Mouse (Mus musculus): ENCODE measurements around the gene Ltbp1. TPM values are rescaled to one million over a fixed set of nuclear protein-coding genes. Genes with fewer than 3 reads are reported as not detected.

The Ltbp1 gene
- total RNA-seq, 4 experiments from 2014 or later, result 35.7 to 46.0 (median 42.1) TPM

DNA sequence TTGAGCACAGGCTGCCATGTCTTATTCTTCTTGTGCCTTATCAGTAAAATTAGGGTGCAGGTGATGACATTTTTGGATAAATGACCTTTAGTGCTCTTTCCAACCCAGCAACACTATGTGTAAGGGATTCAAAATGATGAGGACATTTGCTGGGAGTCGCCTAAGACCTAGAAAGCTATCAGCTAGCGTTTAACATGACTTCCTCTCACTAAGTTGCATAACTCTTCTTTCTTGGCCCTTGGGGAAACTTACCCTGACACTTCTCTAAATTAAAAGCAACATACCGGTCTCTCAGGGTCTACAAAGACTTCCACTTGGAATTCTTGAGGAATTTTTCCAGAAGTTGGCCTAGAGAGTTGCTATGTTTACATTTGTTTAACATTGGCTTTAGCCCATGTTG lies 348.0 kb downstream of the Ltbp1 start:
- no peak for DNase-seq (ENCODE audit: low spot score)

DNA sequence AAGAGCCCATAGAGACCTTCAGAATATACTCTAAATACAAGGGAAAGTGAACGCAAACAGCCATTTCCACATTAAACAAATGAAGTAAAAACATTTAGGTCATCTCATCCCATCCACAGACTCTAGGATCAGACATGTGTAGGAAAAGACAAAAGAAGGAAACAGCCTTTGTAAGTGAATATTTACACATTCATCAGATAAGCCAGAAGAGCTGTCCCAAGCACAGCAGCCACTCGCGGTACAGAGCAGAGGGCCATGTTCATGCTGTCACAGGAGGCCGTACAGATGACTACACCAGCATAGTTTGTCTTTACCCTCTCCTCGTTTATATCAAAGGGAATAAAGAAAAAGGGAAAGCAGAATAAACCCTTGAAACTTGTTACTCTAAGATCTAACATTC lies 350.1 kb downstream of the Ltbp1 start:
- DNase-seq (ENCODE audit: low spot score), result no peak

DNA sequence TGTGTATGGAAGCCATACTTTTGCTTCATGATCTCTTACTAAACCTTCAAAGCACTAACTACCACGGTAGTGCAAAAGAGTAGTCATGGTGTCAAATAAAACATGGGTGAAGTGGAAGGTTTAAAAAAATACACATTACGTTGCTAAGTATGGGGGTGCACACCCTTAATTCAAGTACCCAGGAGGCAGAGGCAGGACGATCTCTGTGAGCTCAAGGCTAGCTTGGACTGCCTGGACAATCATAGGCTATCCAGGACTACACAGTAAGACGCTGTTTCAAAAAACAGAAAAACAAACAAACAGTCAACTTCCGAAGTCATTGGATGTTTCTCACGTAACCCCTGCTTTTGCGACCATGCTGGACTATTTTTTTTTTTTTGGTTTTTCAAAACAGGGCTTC lies 354.7 kb downstream of the Ltbp1 start:
- no peak for DNase-seq (ENCODE audit: low spot score)

DNA sequence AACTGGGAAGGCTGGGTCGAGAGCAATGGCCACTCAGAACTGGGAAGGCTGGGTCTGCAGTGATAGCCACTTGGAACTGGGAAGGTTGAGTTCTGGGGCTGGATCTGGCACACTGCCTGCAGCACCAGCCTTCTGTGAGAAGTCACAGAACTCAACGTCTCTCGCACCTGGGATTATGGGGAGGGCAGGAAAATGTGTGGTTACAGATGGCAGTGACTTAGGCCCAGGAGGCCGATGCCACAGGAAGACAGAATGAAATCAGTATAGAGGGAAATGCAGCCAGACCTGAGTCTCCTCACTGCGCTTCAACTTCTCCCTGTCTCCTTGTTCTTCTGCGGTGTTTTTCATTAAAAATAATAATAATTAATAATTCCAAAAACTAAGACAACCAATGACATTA lies 361.0 kb downstream of the Ltbp1 start:
- no peak for DNase-seq (ENCODE audit: low spot score)

DNA sequence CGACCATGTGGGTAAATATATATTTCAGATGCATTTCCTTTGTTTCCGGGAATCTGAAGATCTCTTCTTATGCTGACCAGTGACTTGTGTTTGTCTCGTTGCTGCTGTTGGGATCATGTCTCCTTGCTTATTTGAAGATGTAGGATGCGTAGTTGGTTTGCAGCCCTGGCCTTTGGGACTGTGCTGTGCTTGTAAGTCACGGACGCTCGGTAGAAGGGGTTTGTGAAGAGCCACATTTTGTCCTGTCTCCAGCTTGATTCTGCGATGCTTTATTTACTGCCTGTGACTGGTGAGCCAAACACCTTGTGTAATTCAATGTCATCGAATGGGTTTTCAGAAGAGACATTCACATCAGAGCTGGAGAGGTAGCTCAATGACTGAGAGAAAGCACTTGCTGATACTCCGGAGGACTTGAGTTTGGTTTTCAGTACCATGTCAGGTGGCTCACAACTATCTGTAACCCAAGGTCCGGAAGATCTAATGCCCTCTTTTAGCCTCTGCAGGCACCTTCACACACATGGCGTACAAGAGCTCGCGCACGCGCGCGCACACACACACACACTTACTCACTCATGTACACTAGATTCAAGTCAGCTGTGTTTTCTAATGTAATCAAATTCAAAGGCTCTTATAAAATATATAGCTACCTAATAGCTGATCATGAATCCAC lies 362.3 kb downstream of the Ltbp1 start:
- DNase-seq (ENCODE audit: low spot score), result no peak

DNA sequence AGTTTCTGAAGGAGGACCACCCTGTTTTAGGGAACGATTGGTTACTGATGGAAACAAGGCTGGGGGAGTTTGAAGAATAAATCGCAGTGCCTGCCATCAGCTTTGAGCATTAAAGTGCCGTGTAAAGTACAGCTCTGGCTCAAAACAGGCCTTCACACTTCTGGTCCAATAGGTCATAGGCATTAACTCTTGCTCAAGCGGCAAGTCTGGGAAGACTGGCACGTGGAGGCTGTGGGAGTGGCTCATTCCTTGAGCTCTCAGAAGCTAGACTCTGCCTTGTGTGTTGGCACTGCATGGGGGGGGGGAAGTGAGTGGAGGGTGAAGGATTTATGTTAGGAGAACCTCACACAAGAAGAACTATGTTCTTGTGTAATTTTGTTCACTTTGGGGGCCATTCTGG lies 363.2 kb downstream of the Ltbp1 start:
- no peak for DNase-seq (ENCODE audit: low spot score)

DNA sequence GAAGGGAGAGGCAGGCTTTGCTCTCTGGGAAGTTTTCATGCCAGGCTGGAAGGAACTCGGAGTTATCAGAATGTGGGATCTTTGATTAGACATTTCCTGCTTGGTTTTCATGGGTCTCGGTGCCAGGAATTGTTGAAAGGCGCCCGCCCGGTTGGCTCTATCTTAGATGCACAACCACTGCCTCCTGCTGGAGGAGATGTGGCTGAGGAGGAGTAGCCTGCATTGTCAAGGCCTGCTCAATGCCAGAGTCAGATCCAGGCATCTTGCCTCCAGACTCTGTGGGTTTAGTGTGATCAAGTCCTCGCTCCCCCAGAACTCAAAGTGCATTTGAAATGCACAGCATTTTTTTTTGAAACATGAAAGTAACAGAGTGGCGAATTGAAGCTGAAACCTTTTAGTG lies 364.0 kb downstream of the Ltbp1 start:
- DNase-seq (ENCODE audit: low spot score), result peak; percentile 8

DNA sequence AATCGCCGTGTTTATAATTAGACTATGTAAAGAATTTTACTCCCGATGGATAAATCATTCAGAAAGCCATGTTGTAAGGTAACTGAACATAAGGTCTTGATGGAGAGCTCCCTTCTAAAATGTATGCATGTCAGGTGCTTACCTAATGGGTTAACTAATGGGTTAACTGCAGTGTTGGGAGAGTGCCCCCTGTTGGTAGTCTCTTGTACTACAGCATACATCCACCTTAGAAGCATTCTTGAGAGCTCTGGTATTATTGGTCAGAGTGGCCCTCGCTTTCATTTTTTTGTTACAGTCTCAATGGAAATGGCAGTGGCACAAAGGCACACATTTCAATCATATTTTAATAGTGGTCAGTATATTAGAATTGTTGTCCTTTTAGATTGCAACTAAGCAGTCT lies 364.8 kb downstream of the Ltbp1 start:
- peak; percentile 14 for DNase-seq (ENCODE audit: low spot score)

DNA sequence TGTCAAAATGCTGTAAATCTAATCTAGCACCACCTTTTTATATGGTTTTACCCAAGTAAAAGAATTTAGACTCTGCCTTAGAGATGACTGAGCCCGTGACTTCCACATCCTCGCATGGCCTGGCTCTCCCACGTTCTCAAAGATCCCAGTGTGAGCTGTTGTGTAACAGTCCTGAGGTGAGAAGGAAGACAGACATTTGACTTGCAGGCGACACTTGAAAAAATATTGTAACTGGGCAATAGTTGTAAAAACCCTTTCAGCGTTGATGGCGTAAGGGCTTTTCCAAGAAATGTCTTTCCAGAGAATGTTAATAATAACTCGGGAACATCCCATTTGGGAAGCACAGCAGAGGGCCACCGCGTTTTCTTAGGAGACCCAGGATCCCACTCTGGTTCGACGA lies 366.3 kb downstream of the Ltbp1 start:
- DNase-seq (ENCODE audit: low spot score), result no peak

DNA sequence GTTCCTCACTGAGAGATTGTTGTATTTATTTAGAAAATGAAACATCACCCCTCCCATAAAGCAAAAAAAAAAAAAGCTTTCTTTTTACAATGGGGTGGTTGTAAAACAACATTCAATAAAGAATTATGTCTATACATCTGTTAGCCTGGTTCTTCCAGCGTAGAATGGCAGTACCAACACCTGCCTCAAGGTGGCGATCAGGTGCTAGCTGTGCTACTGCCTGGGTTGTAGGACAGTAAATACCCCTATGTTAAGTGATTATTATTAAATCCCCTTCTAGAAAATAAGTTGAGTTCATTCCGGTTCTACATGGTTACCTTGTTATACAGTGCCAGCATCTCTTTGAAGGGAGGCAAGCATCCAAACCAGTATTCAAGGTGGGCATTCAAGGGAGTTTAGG lies 367.0 kb downstream of the Ltbp1 start:
- DNase-seq (ENCODE audit: low spot score), result peak; percentile 50

DNA sequence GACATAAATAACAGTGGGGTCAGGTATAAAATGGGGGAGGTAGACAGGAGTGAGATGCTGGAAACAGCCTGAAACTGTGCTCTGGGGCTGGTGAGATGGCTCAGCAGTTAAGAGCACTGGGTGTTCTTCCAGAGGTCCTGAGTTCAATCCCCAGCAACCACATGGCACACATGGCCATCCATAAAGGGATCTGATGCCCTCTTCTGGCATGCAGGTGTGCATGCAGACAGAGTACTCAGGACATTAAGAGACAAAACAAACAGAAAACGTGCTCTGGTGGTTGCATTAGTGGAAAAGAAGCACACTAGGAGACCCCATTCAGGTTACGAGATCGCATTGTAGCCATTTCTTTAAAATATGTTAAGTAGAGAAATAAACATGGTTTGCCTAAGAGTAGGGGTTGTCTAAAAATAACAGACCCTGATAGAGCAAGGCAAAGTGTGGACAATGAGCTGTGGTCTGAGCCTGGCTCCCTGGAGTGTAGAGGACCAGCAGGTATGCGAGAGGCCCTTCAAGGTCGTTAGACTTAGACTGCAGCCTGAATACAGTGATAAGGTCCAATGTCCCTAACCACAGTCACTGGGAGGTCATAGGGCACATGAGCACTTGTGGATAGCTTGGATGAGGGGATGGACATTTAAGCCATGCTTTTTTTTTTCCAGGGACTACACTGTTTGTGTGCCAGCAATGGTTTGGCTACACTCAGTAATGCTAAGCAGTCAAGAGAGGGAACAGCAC lies 369.1 kb downstream of the Ltbp1 start:
- no peak for DNase-seq (ENCODE audit: low spot score)

DNA sequence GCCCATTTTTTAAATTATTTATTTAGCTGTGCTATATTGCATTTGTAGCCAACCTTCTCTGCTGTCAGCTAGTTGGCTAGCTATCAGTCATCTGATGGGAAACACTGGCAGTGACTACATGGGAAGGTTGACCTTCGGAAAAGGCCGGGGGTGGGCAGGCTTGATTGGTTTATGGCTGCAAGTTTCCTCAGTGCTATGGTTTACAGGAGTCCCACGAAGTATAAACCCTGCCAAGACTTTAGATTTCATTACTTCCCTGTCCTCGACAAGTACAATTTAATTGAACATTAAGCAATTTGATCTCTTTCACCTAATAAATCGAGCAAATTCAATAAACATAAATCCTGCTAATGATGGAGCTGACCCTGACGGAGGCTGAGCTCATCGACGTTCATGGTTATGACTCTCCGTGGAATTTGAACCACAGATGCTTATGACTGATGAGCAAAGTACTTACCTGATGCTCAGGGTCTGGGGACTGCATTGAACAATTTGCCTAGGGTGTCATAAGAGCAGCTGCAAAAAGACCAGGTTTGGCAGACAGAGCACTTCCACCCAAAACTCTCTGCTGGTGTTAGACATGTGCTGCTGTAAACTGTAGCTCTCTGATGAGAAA lies 373.0 kb downstream of the Ltbp1 start:
- no peak for DNase-seq (ENCODE audit: low spot score)

DNA sequence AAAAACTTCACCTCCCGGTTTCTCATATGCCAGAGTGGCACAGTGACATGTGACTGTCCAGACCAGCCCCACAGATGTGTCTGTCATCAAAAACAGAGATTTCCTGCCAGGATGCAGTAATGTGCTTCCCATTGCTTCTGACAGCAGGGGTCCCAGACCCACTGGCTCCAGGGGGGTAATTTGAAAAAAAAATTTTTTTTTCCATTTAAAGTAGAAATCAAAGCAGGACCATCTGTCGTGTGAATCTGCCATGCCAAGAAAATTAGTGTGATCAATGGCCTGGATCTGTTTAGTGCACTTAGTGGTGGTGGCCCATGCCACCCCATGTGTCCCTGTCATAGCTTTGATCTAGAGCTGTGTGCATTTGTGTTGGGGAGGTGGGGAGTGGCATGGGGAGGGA lies 374.8 kb downstream of the Ltbp1 start:
- DNase-seq (ENCODE audit: low spot score), result no peak

DNA sequence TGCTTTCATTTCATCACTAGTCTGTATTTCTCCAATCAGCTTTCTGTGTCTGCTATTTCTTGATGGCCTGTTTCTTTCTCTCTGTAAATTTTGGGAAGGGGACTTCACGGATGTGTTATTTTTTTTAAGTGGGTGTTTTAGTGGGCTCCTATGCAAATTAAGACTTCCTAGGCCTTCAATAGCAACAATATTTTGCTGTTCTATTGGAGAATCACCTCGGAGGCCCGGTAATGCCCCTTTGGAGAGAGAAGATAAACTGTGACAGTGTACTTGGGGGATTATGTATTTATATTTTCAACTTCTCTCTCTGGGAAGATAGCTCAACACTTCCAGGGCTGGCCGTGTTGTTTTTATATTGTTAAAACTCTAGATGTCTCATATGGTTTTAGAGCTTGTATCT lies 383.0 kb downstream of the Ltbp1 start:
- DNase-seq (ENCODE audit: low spot score), result no peak

DNA sequence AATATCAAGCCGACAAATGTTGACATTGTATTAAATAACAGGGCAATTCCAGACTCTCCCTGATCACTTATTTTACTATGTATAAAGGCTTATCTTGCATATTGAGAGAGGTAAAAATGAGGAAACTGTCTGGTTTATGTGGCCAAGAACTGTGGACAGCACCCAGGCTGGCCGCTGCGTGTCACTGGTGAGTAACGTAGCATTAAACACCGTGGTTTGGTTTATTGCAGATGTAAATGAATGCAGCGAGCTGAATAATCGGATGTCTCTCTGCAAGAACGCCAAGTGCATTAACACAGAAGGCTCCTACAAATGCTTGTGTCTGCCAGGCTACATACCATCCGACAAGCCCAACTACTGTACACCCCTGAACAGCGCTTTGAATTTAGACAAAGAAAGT lies 384.8 kb downstream of the Ltbp1 start:
- DNase-seq (ENCODE audit: low spot score), result no peak

DNA sequence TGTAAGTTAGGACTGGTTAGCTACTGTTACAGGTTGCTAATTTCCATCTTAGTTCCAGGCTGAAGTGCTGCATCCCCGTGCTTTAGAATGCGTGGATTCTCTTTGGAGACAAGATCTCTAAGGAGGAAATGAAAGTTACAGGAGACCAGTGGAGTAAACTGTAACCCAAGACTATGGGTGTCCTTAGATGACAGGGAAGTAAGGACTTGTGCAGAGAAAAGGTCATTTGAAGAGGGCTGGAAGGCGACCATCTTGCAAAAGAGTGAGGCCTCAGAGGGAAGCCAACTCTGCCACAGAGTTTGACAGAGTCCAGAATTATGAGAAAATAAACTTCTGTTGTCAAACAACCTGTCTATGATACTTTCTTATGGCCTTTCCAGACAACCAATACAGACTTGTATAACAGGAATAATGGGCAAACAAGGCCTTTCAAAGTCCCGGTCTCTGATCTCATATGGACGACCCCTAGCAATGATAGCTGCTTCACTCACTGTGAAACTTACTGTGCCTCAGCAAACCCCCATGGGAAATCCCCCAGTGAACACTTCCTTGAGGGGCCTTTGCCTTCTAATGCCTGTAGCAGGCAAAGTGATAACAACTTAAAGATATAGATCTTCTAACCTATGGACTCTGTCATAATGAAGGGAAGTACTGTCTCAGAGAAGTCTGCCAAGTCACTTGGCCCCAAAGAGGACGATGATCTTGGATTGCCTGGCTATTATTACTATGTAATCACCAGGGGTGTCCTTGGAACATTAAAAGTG lies 386.2 kb downstream of the Ltbp1 start:
- DNase-seq (ENCODE audit: low spot score), result no peak

DNA sequence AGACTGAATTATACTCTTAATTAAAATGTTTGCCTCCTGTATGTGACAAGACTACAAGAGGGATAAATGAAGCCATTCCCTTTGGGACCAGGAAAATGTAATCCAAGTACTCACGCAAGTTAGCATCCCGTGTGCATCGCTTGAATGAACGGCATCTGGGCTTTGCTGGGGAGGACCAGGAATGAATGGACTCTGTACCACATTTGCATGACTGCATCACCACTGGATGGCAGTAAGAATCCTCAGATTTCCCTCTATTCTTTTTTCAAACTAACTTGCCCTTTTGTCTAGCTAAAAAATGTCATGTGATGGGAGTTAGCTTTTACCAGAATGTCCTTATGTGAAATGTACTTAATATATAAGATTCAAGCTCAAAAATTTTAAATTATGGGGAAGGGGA lies 401.0 kb downstream of the Ltbp1 start:
- DNase-seq (ENCODE audit: low spot score), result peak; percentile 48

DNA sequence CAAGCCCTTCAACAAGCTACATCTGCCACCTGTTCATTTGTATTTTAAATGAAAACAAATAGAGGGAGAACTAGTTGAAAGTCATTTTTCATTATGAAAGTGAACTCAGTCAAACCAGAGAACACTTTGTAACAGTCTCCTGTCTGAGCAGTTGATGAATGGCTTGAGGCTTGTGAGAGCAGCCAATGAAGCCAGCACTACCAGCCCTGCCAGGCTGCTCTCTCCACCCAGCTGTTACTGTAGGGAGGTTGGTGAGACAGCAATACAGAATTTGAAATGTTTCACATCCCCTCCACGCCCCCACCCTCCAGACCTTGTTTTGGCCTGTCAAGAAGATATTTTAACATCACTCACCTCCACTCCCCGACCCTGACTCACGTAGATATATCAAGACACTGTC lies 411.5 kb downstream of the Ltbp1 start:
- DNase-seq (ENCODE audit: low spot score), result no peak

DNA sequence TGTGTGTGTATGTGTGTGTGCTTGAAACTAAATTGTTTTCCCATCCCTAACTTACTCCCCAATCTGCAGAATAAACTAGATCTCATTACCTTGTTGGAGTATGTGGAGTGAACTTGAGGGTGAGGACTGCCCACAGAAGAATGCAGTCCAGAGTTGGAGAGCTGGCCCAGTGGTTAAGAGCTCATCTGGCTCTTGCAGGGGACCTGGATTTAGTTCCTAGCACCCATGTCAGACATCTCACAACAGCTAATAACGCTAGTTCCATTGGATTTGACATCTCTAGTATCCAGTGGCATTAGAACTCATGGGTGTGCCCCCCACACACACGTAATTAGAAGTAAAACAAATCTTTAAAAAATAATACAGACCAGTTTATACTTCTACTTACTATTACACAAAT lies 428.8 kb downstream of the Ltbp1 start:
- DNase-seq (ENCODE audit: low spot score), result no peak

DNA sequence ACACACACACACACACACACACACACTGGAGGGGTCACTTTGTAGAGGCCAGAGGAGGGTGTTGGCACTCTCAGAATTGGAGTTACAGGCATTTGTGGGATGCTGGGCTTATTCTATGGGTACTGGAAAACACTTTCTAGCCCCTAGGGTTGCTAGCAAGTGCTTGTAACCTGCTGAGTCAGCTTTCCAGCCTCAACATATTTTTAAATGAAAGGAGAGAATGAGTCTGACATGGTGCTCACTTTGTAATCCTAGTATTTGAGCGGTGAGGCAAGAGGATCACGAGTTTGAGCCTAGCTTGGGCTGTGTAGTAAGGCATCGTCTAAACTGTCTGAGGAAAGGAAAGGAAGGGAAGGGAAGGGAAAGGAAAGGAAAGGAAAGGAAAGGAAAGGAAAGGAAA lies 429.5 kb downstream of the Ltbp1 start:
- DNase-seq (ENCODE audit: low spot score), result no peak

DNA sequence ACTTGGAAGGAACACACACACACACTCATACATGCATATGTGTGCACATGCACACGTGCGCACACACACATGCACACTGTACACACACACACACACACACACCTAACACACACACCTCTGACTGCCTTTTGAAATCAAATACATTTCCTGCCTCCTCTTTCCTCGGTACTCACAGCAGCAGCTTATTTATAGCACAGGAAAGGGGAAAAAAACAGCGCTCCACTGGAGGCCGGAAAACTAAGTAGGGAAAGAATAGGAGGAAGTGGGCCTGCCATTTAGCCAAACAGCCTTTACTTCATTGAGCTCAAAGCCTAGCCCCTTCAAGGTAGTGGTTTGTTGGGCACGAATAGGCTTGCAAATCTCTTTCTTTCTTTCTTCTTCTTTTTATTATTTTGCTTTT lies 430.2 kb downstream of the Ltbp1 start, which contains the start of gene Rasgrp3:
Gene Rasgrp3, plus strand, starts transcription at position 298 of the 400 bp plus-strand sequence.
- DNase-seq (ENCODE audit: low spot score), result peak; percentile 86

DNA sequence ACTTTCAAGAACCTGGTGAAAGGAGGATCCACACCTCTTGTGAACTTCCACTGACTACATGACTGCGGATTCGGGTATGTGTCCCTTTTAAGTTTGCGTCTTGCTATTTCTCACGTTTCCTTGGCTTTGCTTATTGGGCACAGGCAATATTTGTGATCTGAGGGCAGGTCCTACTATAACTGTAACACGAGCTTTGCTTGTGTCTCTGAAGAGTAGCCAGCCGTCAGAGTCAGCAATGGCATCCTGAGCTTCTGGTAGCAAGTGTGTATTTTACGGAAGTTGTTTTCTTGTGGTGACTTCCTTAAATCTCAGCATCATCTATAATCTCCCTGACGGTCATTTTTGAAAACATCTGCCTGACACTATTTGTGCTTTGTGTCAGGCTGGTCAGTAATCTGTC lies 430.7 kb downstream of the Ltbp1 start:
- DNase-seq (ENCODE audit: low spot score), result peak; percentile 38

Data from heart, adult 8-10 months (tissue).